Mouse (Mus musculus): ENCODE measurements around the gene Rbm48. TPM values are rescaled to one million over a fixed set of nuclear protein-coding genes. Genes with fewer than 3 reads are reported as not detected.

Gene Rbm48
- total and polyA plus RNA-seq, 2 experiments: 2.9 to 6.5 TPM

- Histone ChIP-seq H3K9ac (ENCODE audit: low read depth, low read length) (no peak overlapping the region), H3K27me3 (ENCODE audit: control insufficient read depth, insufficient read depth, low read length) (no peaks in the 10 kb centered on the region), H3K36me3 (ENCODE audit: control insufficient read depth, insufficient read depth, low read length) (no peaks in the 10 kb centered on the region; the same call in 1 of the 2 replicates), H3K79me2 (ENCODE audit: control insufficient read depth, insufficient read depth, low read length) (peaks cover 29% of the 10 kb centered on the region), H3K4me1 (ENCODE audit: control insufficient read depth, insufficient read depth, low read length) (peaks cover 11% of the 10 kb centered on the region), H3K27ac (replicated peaks; ENCODE audit: insufficient read depth, low read depth, low read length) (no peak overlapping the region), H3K4me3 (ENCODE audit: insufficient read depth, low read depth, low read length) (no peak overlapping the region)
- no peak for TF ChIP-seq POLR2A (IDR thresholded peaks at IDR 0.05; ENCODE audit: extremely low read depth, insufficient read depth, low read length)
- 38% methylated on average over 1 of the region's 1 CpGs for WGBS
- peak; percentile 45 for DNase-seq (ENCODE audit: extremely low read depth, low read depth, low spot score)
These were observed 50.2 kb downstream of the Rbm48 start for GRCm38 (mm10) chr5:3546226-3546625.

- Histone ChIP-seq H3K27me3 (ENCODE audit: control insufficient read depth, insufficient read depth, low read length) (no peaks in the 10 kb centered on the region), H3K36me3 (ENCODE audit: control insufficient read depth, insufficient read depth, low read length) (no peaks in the 10 kb centered on the region; the same call in 1 of the 2 replicates), H3K27ac (replicated peaks; ENCODE audit: insufficient read depth, low read depth, low read length) (no peak overlapping the region), H3K9ac (ENCODE audit: low read depth, low read length) (peak overlapping the region; percentile 93), H3K79me2 (ENCODE audit: control insufficient read depth, insufficient read depth, low read length) (peaks cover 29% of the 10 kb centered on the region), H3K4me3 (ENCODE audit: insufficient read depth, low read depth, low read length) (peak overlapping the region; percentile 89), H3K4me1 (ENCODE audit: control insufficient read depth, insufficient read depth, low read length) (peaks cover 11% of the 10 kb centered on the region)
- TF ChIP-seq CTCF (IDR thresholded peaks at IDR 0.05; ENCODE audit: low read depth, low read length): no peak
- TF ChIP-seq POLR2A (IDR thresholded peaks at IDR 0.05; ENCODE audit: extremely low read depth, insufficient read depth, low read length): no peak
- DNase-seq (ENCODE audit: extremely low read depth, low read depth, low spot score): peak; percentile 11
- 8% methylated on average over 7 of the region's 7 CpGs for WGBS
These were observed 52.0 kb downstream of the Rbm48 start for GRCm38 (mm10) chr5:3544480-3544769.

GRCm38 (mm10) chr5:3543629-3544479, 52.5 kb downstream of the Rbm48 start, which contains the start of gene Fam133b:
Fam133b (plus strand) TSS chr5:3543833.
- peak within 1 kb of the TSS; percentile 89 for H3K4me3 ChIP-seq (ENCODE audit: insufficient read depth, low read depth, low read length)
- peak within 1 kb of the TSS; percentile 68 for H3K27ac ChIP-seq (replicated peaks; ENCODE audit: insufficient read depth, low read depth, low read length)
- no peaks in the 10 kb centered on the region; the same call in 1 of the 2 replicates for H3K36me3 ChIP-seq (ENCODE audit: control insufficient read depth, insufficient read depth, low read length)
- H3K4me1 ChIP-seq (ENCODE audit: control insufficient read depth, insufficient read depth, low read length): peaks cover 11% of the 10 kb centered on the region
- H3K79me2 ChIP-seq (ENCODE audit: control insufficient read depth, insufficient read depth, low read length): peaks cover 25% of the 10 kb centered on the region
- no peaks in the 10 kb centered on the region for H3K27me3 ChIP-seq (ENCODE audit: control insufficient read depth, insufficient read depth, low read length)
- H3K9ac ChIP-seq (ENCODE audit: low read depth, low read length): peak within 1 kb of the TSS; percentile 93
- under 1% methylated on average over 80 of the region's 80 CpGs for WGBS
- TF ChIP-seq POLR2A (IDR thresholded peaks at IDR 0.05; ENCODE audit: extremely low read depth, insufficient read depth, low read length): peak; percentile 62; the same call in 1 of the 2 replicates
- peak; percentile 89 for TF ChIP-seq CTCF (IDR thresholded peaks at IDR 0.05; ENCODE audit: low read depth, low read length)
- DNase-seq (ENCODE audit: extremely low read depth, low read depth, low spot score): peak; percentile 66

GRCm38 (mm10) chr5:3541871-3542270, 54.5 kb downstream of the Rbm48 start:
- H3K9ac ChIP-seq (ENCODE audit: low read depth, low read length): no peak overlapping the region
- TF ChIP-seq CTCF (IDR thresholded peaks at IDR 0.05; ENCODE audit: low read depth, low read length) (no peak), POLR2A (IDR thresholded peaks at IDR 0.05; ENCODE audit: extremely low read depth, insufficient read depth, low read length) (no peak)
- DNase-seq (ENCODE audit: extremely low read depth, low read depth, low spot score): no peak
- H3K4me3 ChIP-seq (ENCODE audit: insufficient read depth, low read depth, low read length): no peak overlapping the region
- H3K27me3 ChIP-seq (ENCODE audit: control insufficient read depth, insufficient read depth, low read length): no peaks in the 10 kb centered on the region
- 85% methylated on average over 6 of the region's 6 CpGs for WGBS
- no peak overlapping the region for H3K27ac ChIP-seq (replicated peaks; ENCODE audit: insufficient read depth, low read depth, low read length)
- no peaks in the 10 kb centered on the region for H3K36me3 ChIP-seq (ENCODE audit: control insufficient read depth, insufficient read depth, low read length)
- peaks cover 11% of the 10 kb centered on the region for H3K4me1 ChIP-seq (ENCODE audit: control insufficient read depth, insufficient read depth, low read length)
- H3K79me2 ChIP-seq (ENCODE audit: control insufficient read depth, insufficient read depth, low read length): peaks cover 14% of the 10 kb centered on the region

GRCm38 (mm10) chr5:3538505-3539472, 57.6 kb downstream of the Rbm48 start:
- DNase-seq (ENCODE audit: extremely low read depth, low read depth, low spot score): no peak
- no peak overlapping the region for H3K9ac ChIP-seq (ENCODE audit: low read depth, low read length)
- H3K27me3 ChIP-seq (ENCODE audit: control insufficient read depth, insufficient read depth, low read length): no peaks in the 10 kb centered on the region
- H3K4me3 ChIP-seq (ENCODE audit: insufficient read depth, low read depth, low read length): no peak overlapping the region
- 70% methylated on average over 11 of the region's 11 CpGs for WGBS
- TF ChIP-seq POLR2A (IDR thresholded peaks at IDR 0.05; ENCODE audit: extremely low read depth, insufficient read depth, low read length) (no peak), CTCF (IDR thresholded peaks at IDR 0.05; ENCODE audit: low read depth, low read length) (no peak)
- H3K36me3 ChIP-seq (ENCODE audit: control insufficient read depth, insufficient read depth, low read length): no peaks in the 10 kb centered on the region
- H3K4me1 ChIP-seq (ENCODE audit: control insufficient read depth, insufficient read depth, low read length): peaks cover 2% of the 10 kb centered on the region; the same call in 1 of the 2 replicates
- no peak overlapping the region for H3K27ac ChIP-seq (replicated peaks; ENCODE audit: insufficient read depth, low read depth, low read length)
- peaks cover under 1% of the 10 kb centered on the region; the same call in 1 of the 2 replicates for H3K79me2 ChIP-seq (ENCODE audit: control insufficient read depth, insufficient read depth, low read length)

Measured in liver, adult 2 months (tissue).